20 mouse cellular contexts compared by ENCODE assay signal in the genomic region with DNA sequence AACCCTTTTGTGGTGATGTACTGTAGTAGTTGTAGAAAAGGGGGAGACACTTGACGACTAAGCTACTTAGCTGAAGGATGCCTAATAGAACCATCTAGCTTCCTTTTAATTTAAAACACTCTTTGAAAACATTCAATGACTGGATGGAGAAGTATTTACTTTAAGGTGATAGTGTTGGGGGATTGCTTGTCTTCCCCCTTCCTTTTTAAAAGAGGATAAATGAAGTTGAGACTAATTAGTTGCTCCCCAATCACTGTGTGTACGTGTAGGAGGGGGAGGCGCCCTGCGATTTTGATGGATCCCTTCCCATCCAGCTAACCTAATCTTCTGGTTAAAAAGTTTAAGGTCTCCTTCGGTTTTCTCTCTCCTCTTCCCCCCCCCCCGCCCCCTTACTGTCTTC. TPM values are rescaled to one million over a fixed set of nuclear protein-coding genes. Genes with fewer than 3 reads are reported as not detected.
DNase-seq lines count a peak whose midpoint lies in the region; ATAC-seq lines count a peak whose summit lies in the region.
"Had no signal": no experiment of that assay in that cellular context is flagged by ENCODE, and none has a peak within 500 bp of the region (broad histone marks: within the 10 kb centered on the region; RNA-seq: fewer than 3 reads in every experiment).

No protein-coding gene starts in this region.

- 2% methylated on average over 6 of the region's 6 CpGs for WGBS in heart, embryonic 10.5 days
- 0% methylated on average over 6 of the region's 6 CpGs for WGBS in hindbrain, embryonic 11.5 days
- 4% methylated on average over 6 of the region's 6 CpGs for WGBS in hindbrain, embryonic 16.5 days
- WGBS in intestine, embryonic 16.5 days: 9% methylated on average over 5 of the region's 6 CpGs

- H3K36me3 ChIP-seq in heart, embryonic 10.5 days: no peaks in the 10 kb centered on the region
- no peaks in the 10 kb centered on the region for H3K36me3 ChIP-seq in hindbrain, embryonic 11.5 days (ENCODE audit: control insufficient read depth, insufficient read depth, low read length)
- no peaks in the 10 kb centered on the region for H3K36me3 ChIP-seq in hindbrain, embryonic 16.5 days (ENCODE audit: control insufficient read depth, insufficient read depth, low read length)
- H3K36me3 ChIP-seq in intestine, embryonic 16.5 days (ENCODE audit: control insufficient read depth, insufficient read depth, low read length): no peaks in the 10 kb centered on the region
- H3K36me3 ChIP-seq: hindbrain, embryonic 12.5 days; limb, embryonic 13.5 days; liver, embryonic 15.5 days had no signal

- intact Hi-C loops in heart, postnatal 14 days (cut with DNase I): no loop called here

- DNase-seq in heart, embryonic 10.5 days (ENCODE audit: low spot score): no peak
- DNase-seq in heart, postnatal 14 days: no peak
- peak; percentile 31 for DNase-seq in hindbrain, embryonic 11.5 days (ENCODE audit: low spot score)
- peak; percentile 15 for DNase-seq in retina, postnatal 1 day
- no peak for DNase-seq in retina, embryonic 14.5 days (ENCODE audit: low spot score)
- DNase-seq in right cerebral cortex, postnatal 36 days (ENCODE audit: low spot score in 2 of 2): no peak
- DNase-seq: adrenal gland, adult 2 months; cerebellum, adult 9-11 months; gastrocnemius, adult 2 months; thymus, postnatal 14 days had no signal

- H3K27ac ChIP-seq in heart, embryonic 10.5 days: peak overlapping the region; percentile 77; the same call in 1 of the 2 replicates
- no peak overlapping the region for H3K27ac ChIP-seq in hindbrain, embryonic 11.5 days (ENCODE audit: low read depth, low read length)
- no peak overlapping the region for H3K27ac ChIP-seq in hindbrain, embryonic 16.5 days (ENCODE audit: low read depth, low read length)
- no peak overlapping the region for H3K27ac ChIP-seq in intestine, embryonic 16.5 days (ENCODE audit: low read length)
- H3K27ac ChIP-seq: gastrocnemius, adult 2 months; hindbrain, embryonic 12.5 days; limb, embryonic 13.5 days; liver, embryonic 15.5 days had no signal

- no peaks in the 10 kb centered on the region for H3K9me3 ChIP-seq in heart, embryonic 10.5 days
- H3K9me3 ChIP-seq in hindbrain, embryonic 11.5 days (ENCODE audit: control insufficient read depth, low read length): no peaks in the 10 kb centered on the region
- H3K9me3 ChIP-seq in hindbrain, embryonic 16.5 days (ENCODE audit: control insufficient read depth, low read length): no peaks in the 10 kb centered on the region
- H3K9me3 ChIP-seq in intestine, embryonic 16.5 days (ENCODE audit: control insufficient read depth, low read length): no peaks in the 10 kb centered on the region
- H3K9me3 ChIP-seq: hindbrain, embryonic 12.5 days; limb, embryonic 13.5 days; liver, embryonic 15.5 days had no signal

- H3K27me3 ChIP-seq in heart, embryonic 10.5 days (ENCODE audit: insufficient read depth, poor library complexity, severe bottlenecking): peaks cover 90% of the 10 kb centered on the region
- peaks cover 87% of the 10 kb centered on the region for H3K27me3 ChIP-seq in hindbrain, embryonic 11.5 days (ENCODE audit: control insufficient read depth, insufficient read depth, low read length)
- H3K27me3 ChIP-seq in hindbrain, embryonic 16.5 days (replicated peaks; ENCODE audit: control insufficient read depth, insufficient read depth, low read length): peaks cover 42% of the 10 kb centered on the region
- peaks cover 30% of the 10 kb centered on the region for H3K27me3 ChIP-seq in intestine, embryonic 16.5 days (replicated peaks; ENCODE audit: control insufficient read depth, insufficient read depth, low read length)
- H3K27me3 ChIP-seq: CH12.LX had no signal

- peaks cover 34% of the 10 kb centered on the region for H3K4me1 ChIP-seq in heart, embryonic 10.5 days
- H3K4me1 ChIP-seq in hindbrain, embryonic 11.5 days (replicated peaks; ENCODE audit: control insufficient read depth, insufficient read depth, low read length): no peaks in the 10 kb centered on the region
- H3K4me1 ChIP-seq in hindbrain, embryonic 16.5 days (ENCODE audit: control insufficient read depth, insufficient read depth, low read depth, low read length): no peaks in the 10 kb centered on the region
- no peaks in the 10 kb centered on the region for H3K4me1 ChIP-seq in intestine, embryonic 16.5 days (ENCODE audit: control insufficient read depth, insufficient read depth, low read length)
- H3K4me1 ChIP-seq: hindbrain, embryonic 12.5 days; liver, embryonic 15.5 days had no signal

- no peak overlapping the region for H3K9ac ChIP-seq in hindbrain, embryonic 11.5 days (ENCODE audit: low read depth, low read length)
- no peak overlapping the region for H3K9ac ChIP-seq in hindbrain, embryonic 16.5 days (ENCODE audit: low read depth, low read length)
- H3K9ac ChIP-seq in intestine, embryonic 16.5 days (ENCODE audit: low read depth, low read length): peak overlapping the region; percentile 75
- H3K9ac ChIP-seq: hindbrain, embryonic 12.5 days; limb, embryonic 13.5 days; liver, embryonic 15.5 days had no signal

- H3K4me2 ChIP-seq in hindbrain, embryonic 11.5 days (replicated peaks; ENCODE audit: low read depth, low read length): no peak overlapping the region
- H3K4me2 ChIP-seq in hindbrain, embryonic 16.5 days (ENCODE audit: low read length): no peak overlapping the region
- peak overlapping the region; percentile 37 for H3K4me2 ChIP-seq in intestine, embryonic 16.5 days (ENCODE audit: low read depth, low read length)
- H3K4me2 ChIP-seq: hindbrain, embryonic 12.5 days; liver, embryonic 15.5 days had no signal

- no peak for ATAC-seq in hindbrain, embryonic 11.5 days (ENCODE audit: low FRiP score)
- ATAC-seq in hindbrain, embryonic 16.5 days: no peak
- ATAC-seq in intestine, embryonic 16.5 days: no peak
- ATAC-seq: lung, postnatal 0 days had no signal

- peak overlapping the region; percentile 53; the same call in 1 of the 2 replicates for H3K4me3 ChIP-seq in heart, embryonic 10.5 days
- no peak overlapping the region for H3K4me3 ChIP-seq in hindbrain, embryonic 11.5 days (ENCODE audit: low read depth, low read length)
- H3K4me3 ChIP-seq in hindbrain, embryonic 16.5 days (ENCODE audit: low read length): no peak overlapping the region
- H3K4me3 ChIP-seq in intestine, embryonic 16.5 days (ENCODE audit: low read length): peak overlapping the region; percentile 57
- H3K4me3 ChIP-seq: hindbrain, embryonic 12.5 days; liver, embryonic 15.5 days had no signal

RNA-seq across cellular contexts. Expression of a gene that starts 23.7 kb away (rescaled TPM):
- polyA plus RNA-seq in heart, embryonic 10.5 days (2016; fragmentation: Nextera tagmentation; extraction: Ambion mirVana): 35.1 and 60.0 TPM in 2 replicates
- total RNA-seq in heart, postnatal 14 days (2021): under 1 TPM; 0.83 to 0.91 TPM
- 2.9 and 4.9 TPM in 2 replicates for polyA plus RNA-seq in hindbrain, embryonic 11.5 days (2014; fragmentation: Nextera tagmentation; extraction: Ambion mirVana)
- polyA plus RNA-seq in hindbrain, embryonic 16.5 days (2015; fragmentation: Nextera tagmentation; extraction: Ambion mirVana): 2.7 and 3.1 TPM in 2 replicates
- polyA plus RNA-seq in intestine, embryonic 16.5 days (2015; fragmentation: Nextera tagmentation; extraction: Ambion mirVana): 28.1 and 29.0 TPM in 2 replicates
- total RNA-seq: CH12.LX; left cerebral cortex, adult 8-10 months; megakaryocyte, adult 5-6 weeks had no signal
- polyA plus RNA-seq: spleen, adult 2 months had no signal

Comparison
In these comparisons a context has a peak if more than half of its experiments do, and no peak if none do; other contexts are left out.
1. DNase-seq: peak in hindbrain, embryonic 11.5 days (single experiment) and retina, postnatal 1 day (single experiment); none in heart, embryonic 10.5 days (single experiment), heart, postnatal 14 days (0 of 2), retina, embryonic 14.5 days (single experiment) and right cerebral cortex, postnatal 36 days (0 of 2).
2. H3K4me3 ChIP-seq: peak in heart, embryonic 10.5 days (single experiment) and intestine, embryonic 16.5 days (single experiment); none in hindbrain, embryonic 11.5 days (single experiment) and hindbrain, embryonic 16.5 days (single experiment).